Mouse (Mus musculus): ENCODE results near the gene Rapgef2.
A peak's percentile ranks its signal among the peaks of the same experiment; 100 is the strongest.

- TF ChIP-seq CTCF (IDR thresholded peaks at IDR 0.05; ENCODE audit: low read depth): peak; percentile 31; the same call in 1 of the 2 replicates
- TF ChIP-seq EP300 (IDR thresholded peaks at IDR 0.05; ENCODE audit: low read depth): no peak
These were observed 269.5 kb downstream of the Rapgef2 start for GRCm38 (mm10) chr3:79016830-79017229.

Data from liver, embryonic 14.5 days (tissue).